Mouse (Mus musculus): ENCODE results near the gene Zc3h7a. TPM values are rescaled to one million over a fixed set of nuclear protein-coding genes. Genes with fewer than 3 reads are reported as not detected.

Gene Zc3h7a
- polyA plus RNA-seq, 1 experiment: 116 TPM

DNA sequence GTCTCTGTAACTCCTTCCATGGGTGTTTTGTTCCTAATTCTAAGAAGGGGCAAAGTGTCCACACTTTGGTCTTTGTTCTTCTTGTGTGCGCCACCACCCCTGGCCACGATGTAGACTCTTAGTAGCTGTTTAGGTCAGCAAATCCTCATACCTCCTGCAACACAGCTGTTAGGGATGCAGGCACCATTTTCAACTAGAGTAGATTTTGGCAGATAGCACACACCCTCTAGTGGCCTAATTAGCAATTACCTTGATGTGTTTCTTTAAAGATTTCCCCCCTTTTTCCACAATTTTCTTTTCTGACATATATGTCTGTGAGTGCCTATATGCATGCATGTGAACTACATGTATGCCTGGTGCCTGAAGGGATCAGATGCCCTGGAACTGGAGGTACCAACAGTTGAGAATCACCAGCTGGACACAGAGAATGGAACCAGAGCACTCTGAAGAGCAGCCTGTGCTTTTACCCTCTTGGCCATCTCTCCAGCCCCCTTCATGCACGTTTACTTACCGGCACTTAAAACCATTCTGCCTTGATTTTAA lies 66.9 kb downstream of the Zc3h7a start:
- Histone ChIP-seq H3K27ac (ENCODE audit: insufficient read depth, low read length) (no peak overlapping the region), H3K4me1 (ENCODE audit: control insufficient read depth, insufficient read depth, low read length) (no peaks in the 10 kb centered on the region), H3K9ac (ENCODE audit: low read depth, poor library complexity, severe bottlenecking) (no peak overlapping the region), H3K36me3 (ENCODE audit: control insufficient read depth, insufficient read depth, low read length, poor library complexity, severe bottlenecking) (no peaks in the 10 kb centered on the region), H3K9me3 (replicated peaks; ENCODE audit: control insufficient read depth, insufficient read depth, low read length, poor library complexity, severe bottlenecking) (no peaks in the 10 kb centered on the region), H3K4me3 (ENCODE audit: low read depth, low read length) (no peak overlapping the region), H3K27me3 (ENCODE audit: control insufficient read depth, insufficient read depth, low read length, poor library complexity, severe bottlenecking) (no peaks in the 10 kb centered on the region)
- TF ChIP-seq EP300 (IDR thresholded peaks at IDR 0.05; ENCODE audit: insufficient read depth, low read depth, low read length) (no peak), POLR2A (IDR thresholded peaks at IDR 0.05; ENCODE audit: insufficient read depth, low read length) (no peak), CTCF (IDR thresholded peaks at IDR 0.05; ENCODE audit: low read depth, low read length) (no peak)

DNA sequence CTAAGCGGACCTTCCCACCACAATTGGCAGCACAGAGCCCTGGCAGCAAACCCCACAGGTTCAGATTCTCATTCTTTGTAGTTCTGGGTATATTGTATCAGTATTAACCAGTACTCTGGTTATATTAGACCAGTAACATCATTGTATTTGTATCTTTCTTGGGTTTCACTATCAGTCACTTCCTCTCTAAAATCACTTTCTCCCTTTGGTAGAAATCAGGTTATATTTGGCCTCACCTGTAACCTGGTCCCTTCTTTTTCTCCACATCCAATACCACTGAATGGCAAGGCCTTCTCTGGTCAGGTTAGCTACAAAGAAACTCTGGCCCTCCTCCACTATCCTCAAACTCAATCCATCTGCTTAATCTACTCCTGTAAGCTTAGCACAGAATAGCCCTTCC lies 71.3 kb downstream of the Zc3h7a start:
- no peak overlapping the region for H3K27ac ChIP-seq (ENCODE audit: insufficient read depth, low read length)
- TF ChIP-seq EP300 (IDR thresholded peaks at IDR 0.05; ENCODE audit: insufficient read depth, low read depth, low read length): no peak
- TF ChIP-seq CTCF (IDR thresholded peaks at IDR 0.05; ENCODE audit: low read depth, low read length): no peak
- no peak for TF ChIP-seq POLR2A (IDR thresholded peaks at IDR 0.05; ENCODE audit: insufficient read depth, low read length)
- no peak overlapping the region for H3K9ac ChIP-seq (ENCODE audit: low read depth, poor library complexity, severe bottlenecking)
- no peaks in the 10 kb centered on the region for H3K36me3 ChIP-seq (ENCODE audit: control insufficient read depth, insufficient read depth, low read length, poor library complexity, severe bottlenecking)
- H3K27me3 ChIP-seq (ENCODE audit: control insufficient read depth, insufficient read depth, low read length, poor library complexity, severe bottlenecking): no peaks in the 10 kb centered on the region
- H3K4me1 ChIP-seq (ENCODE audit: control insufficient read depth, insufficient read depth, low read length): no peaks in the 10 kb centered on the region
- H3K9me3 ChIP-seq (replicated peaks; ENCODE audit: control insufficient read depth, insufficient read depth, low read length, poor library complexity, severe bottlenecking): no peaks in the 10 kb centered on the region
- no peak overlapping the region for H3K4me3 ChIP-seq (ENCODE audit: low read depth, low read length)

DNA sequence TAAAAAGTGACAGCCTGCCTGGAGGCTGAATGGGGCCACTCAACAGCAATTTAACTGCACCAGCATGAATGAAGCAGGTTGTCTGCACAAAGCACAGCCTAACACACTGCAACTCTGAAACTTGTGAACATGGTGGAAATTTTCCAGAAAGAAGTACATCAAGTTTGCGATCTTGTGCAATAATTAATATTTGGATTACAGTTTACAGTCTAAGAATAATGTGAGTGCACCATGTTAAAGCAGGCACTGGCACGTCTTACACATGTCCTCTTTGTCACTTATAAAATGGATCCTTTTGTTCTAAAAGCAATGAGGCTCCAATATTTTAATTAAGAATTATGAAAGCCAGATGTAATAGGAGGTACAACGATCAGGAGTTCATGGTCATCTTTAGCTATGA lies 78.9 kb downstream of the Zc3h7a start:
- no peaks in the 10 kb centered on the region for H3K27me3 ChIP-seq (ENCODE audit: control insufficient read depth, insufficient read depth, low read length, poor library complexity, severe bottlenecking)
- TF ChIP-seq EP300 (IDR thresholded peaks at IDR 0.05; ENCODE audit: insufficient read depth, low read depth, low read length) (no peak), CTCF (IDR thresholded peaks at IDR 0.05; ENCODE audit: low read depth, low read length) (no peak), POLR2A (IDR thresholded peaks at IDR 0.05; ENCODE audit: insufficient read depth, low read length) (no peak)
- no peak overlapping the region for H3K27ac ChIP-seq (ENCODE audit: insufficient read depth, low read length)
- H3K9ac ChIP-seq (ENCODE audit: low read depth, poor library complexity, severe bottlenecking): no peak overlapping the region
- H3K9me3 ChIP-seq (replicated peaks; ENCODE audit: control insufficient read depth, insufficient read depth, low read length, poor library complexity, severe bottlenecking): no peaks in the 10 kb centered on the region
- H3K4me3 ChIP-seq (ENCODE audit: low read depth, low read length): no peak overlapping the region
- no peaks in the 10 kb centered on the region; the same call in 1 of the 2 replicates for H3K36me3 ChIP-seq (ENCODE audit: control insufficient read depth, insufficient read depth, low read length, poor library complexity, severe bottlenecking)
- H3K4me1 ChIP-seq (ENCODE audit: control insufficient read depth, insufficient read depth, low read length): no peaks in the 10 kb centered on the region

DNA sequence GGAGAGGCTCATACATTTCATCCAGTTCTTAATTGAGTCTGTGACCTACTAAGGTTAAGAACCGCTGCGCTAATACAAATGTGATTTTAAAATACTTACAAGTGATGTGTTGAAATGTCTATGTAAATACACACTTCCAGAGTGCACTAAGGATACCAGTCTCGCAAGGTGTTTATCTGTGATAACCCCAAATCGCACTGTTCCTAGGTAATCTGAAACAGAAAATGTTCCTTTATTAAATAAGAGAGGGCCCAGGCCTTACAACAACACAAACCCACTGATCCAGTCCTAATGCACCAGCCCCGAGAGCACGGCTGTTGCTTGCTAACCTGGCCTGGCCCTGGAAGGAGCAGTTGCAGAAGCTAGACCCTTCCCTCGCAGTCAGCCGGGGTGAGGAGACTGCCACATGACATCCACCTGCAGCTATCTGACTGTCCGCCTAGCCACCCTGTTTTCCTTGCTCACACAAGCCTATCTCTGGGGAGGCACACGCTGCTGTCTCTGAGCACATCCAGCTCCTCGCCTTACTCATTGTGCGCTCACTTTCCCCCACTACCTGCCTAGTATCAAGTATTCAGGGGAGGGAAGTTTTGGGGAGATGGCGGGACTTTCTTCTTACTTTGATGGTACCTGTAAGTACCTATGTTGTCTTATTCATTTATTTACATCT lies 82.3 kb downstream of the Zc3h7a start:
- H3K27ac ChIP-seq (ENCODE audit: insufficient read depth, low read length): no peak overlapping the region
- no peaks in the 10 kb centered on the region for H3K4me1 ChIP-seq (ENCODE audit: control insufficient read depth, insufficient read depth, low read length)
- TF ChIP-seq EP300 (IDR thresholded peaks at IDR 0.05; ENCODE audit: insufficient read depth, low read depth, low read length): no peak
- TF ChIP-seq POLR2A (IDR thresholded peaks at IDR 0.05; ENCODE audit: insufficient read depth, low read length): no peak
- no peak for TF ChIP-seq CTCF (IDR thresholded peaks at IDR 0.05; ENCODE audit: low read depth, low read length)
- H3K4me3 ChIP-seq (ENCODE audit: low read depth, low read length): no peak overlapping the region
- H3K9me3 ChIP-seq (replicated peaks; ENCODE audit: control insufficient read depth, insufficient read depth, low read length, poor library complexity, severe bottlenecking): no peaks in the 10 kb centered on the region
- no peak overlapping the region for H3K9ac ChIP-seq (ENCODE audit: low read depth, poor library complexity, severe bottlenecking)
- no peaks in the 10 kb centered on the region for H3K27me3 ChIP-seq (ENCODE audit: control insufficient read depth, insufficient read depth, low read length, poor library complexity, severe bottlenecking)
- H3K36me3 ChIP-seq (ENCODE audit: control insufficient read depth, insufficient read depth, low read length, poor library complexity, severe bottlenecking): peaks cover 11% of the 10 kb centered on the region; the same call in 1 of the 2 replicates

DNA sequence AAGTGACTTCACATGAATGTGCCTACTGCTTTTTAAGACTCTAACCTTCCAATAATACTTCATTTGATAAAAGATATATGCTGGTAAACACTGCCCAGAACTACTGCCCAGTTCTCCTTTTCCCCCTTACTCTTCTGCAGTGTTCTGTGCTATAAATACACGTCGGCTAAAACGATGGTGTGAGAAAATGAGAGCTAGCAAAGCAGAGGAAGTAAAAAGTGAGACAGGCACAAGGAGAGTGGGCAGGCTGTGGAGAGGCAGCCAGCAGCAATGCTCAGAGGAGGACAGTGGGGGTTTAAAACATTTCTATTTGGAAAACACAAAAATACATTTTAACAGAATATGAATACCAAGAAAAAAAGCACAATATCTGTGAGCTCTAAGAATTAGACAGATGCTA lies 83.7 kb downstream of the Zc3h7a start:
- Histone ChIP-seq H3K9me3 (replicated peaks; ENCODE audit: control insufficient read depth, insufficient read depth, low read length, poor library complexity, severe bottlenecking) (no peaks in the 10 kb centered on the region), H3K27me3 (ENCODE audit: control insufficient read depth, insufficient read depth, low read length, poor library complexity, severe bottlenecking) (no peaks in the 10 kb centered on the region), H3K4me3 (ENCODE audit: low read depth, low read length) (no peak overlapping the region), H3K9ac (ENCODE audit: low read depth, poor library complexity, severe bottlenecking) (no peak overlapping the region), H3K36me3 (ENCODE audit: control insufficient read depth, insufficient read depth, low read length, poor library complexity, severe bottlenecking) (peaks cover 13% of the 10 kb centered on the region; the same call in 1 of the 2 replicates), H3K27ac (ENCODE audit: insufficient read depth, low read length) (no peak overlapping the region), H3K4me1 (ENCODE audit: control insufficient read depth, insufficient read depth, low read length) (no peaks in the 10 kb centered on the region)
- TF ChIP-seq POLR2A (IDR thresholded peaks at IDR 0.05; ENCODE audit: insufficient read depth, low read length): no peak
- TF ChIP-seq CTCF (IDR thresholded peaks at IDR 0.05; ENCODE audit: low read depth, low read length): no peak
- no peak for TF ChIP-seq EP300 (IDR thresholded peaks at IDR 0.05; ENCODE audit: insufficient read depth, low read depth, low read length)

DNA sequence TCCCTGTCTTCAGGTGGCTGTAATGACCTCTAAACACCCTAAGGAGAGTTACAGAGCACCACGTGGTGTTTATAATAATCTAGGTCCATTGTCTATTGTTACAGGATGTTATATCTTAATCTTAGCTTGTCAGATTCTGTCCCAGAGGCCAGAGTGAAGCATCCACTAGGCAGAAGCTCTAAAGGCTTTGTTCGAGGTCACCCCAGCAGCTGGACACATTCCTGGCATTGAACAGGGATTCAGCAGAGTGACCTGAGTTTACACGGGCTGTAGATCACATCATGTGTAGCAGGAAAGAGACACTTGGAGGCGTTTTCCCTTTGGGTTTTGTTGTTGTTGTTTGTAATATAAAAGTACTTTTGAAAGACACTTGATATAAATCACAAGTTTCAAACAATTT lies 84.1 kb downstream of the Zc3h7a start:
- Histone ChIP-seq H3K9me3 (replicated peaks; ENCODE audit: control insufficient read depth, insufficient read depth, low read length, poor library complexity, severe bottlenecking) (no peaks in the 10 kb centered on the region), H3K27me3 (ENCODE audit: control insufficient read depth, insufficient read depth, low read length, poor library complexity, severe bottlenecking) (no peaks in the 10 kb centered on the region), H3K4me1 (ENCODE audit: control insufficient read depth, insufficient read depth, low read length) (no peaks in the 10 kb centered on the region), H3K27ac (ENCODE audit: insufficient read depth, low read length) (no peak overlapping the region), H3K36me3 (ENCODE audit: control insufficient read depth, insufficient read depth, low read length, poor library complexity, severe bottlenecking) (peaks cover 13% of the 10 kb centered on the region; the same call in 1 of the 2 replicates), H3K9ac (ENCODE audit: low read depth, poor library complexity, severe bottlenecking) (no peak overlapping the region), H3K4me3 (ENCODE audit: low read depth, low read length) (no peak overlapping the region)
- TF ChIP-seq EP300 (IDR thresholded peaks at IDR 0.05; ENCODE audit: insufficient read depth, low read depth, low read length): no peak
- TF ChIP-seq POLR2A (IDR thresholded peaks at IDR 0.05; ENCODE audit: insufficient read depth, low read length): no peak
- TF ChIP-seq CTCF (IDR thresholded peaks at IDR 0.05; ENCODE audit: low read depth, low read length): no peak
